Mouse (Mus musculus): ENCODE measurements at regions not wholly inside any gene's neighbourhood (a gene's known extent, or its start where the extent isn't known, plus 50 kb on each side); places are given as distances from the start of the nearest gene placed in this dataset.

DNA sequence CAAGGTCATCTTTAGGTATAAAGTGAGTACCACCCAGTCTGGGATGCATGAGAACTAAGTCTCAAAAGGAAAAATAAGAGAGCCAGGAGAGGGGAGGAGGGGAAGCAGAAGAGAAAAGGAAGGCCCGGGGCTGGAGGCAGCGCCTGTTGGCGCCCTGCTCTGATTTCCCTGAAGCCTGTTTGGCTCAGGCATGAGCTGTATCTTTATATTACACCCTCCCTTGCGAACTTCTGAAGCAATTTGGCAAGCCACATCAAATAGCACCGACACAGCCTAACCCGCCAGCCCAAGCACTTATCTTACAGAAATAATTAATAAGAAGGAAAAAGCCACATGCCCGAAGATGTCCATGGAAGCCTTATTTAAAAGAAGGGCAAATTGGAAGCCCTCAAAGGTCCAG is 129.5 kb downstream of the Vegfa start:
- TF ChIP-seq CTCF (conservative IDR thresholded peaks at IDR 0.05 in 1 of 2, IDR thresholded peaks at IDR 0.05 in 1 of 2; ENCODE audit: low read depth in 2 of 2, low read length in 2 of 2), result no peak
- TF ChIP-seq EP300 (IDR thresholded peaks at IDR 0.05; ENCODE audit: low read length), result no peak
- no peak for TF ChIP-seq E2F4 (IDR thresholded peaks at IDR 0.05; ENCODE audit: insufficient replicate concordance, low read depth, low read length)
- TF ChIP-seq POLR2A (IDR thresholded peaks at IDR 0.05; ENCODE audit: low read depth, low read length), result no peak
- no peak for TF ChIP-seq CHD2 (IDR thresholded peaks at IDR 0.05; ENCODE audit: low read length)
- TF ChIP-seq POLR2AphosphoS2 (IDR thresholded peaks at IDR 0.05; ENCODE audit: low read depth, low read length), result no peak
- no peak for TF ChIP-seq JUN (IDR thresholded peaks at IDR 0.05; ENCODE audit: insufficient read depth, low read depth, low read length)
- no peak for TF ChIP-seq SIN3A (IDR thresholded peaks at IDR 0.05; ENCODE audit: low read length)
- no peak for TF ChIP-seq SMC3 (IDR thresholded peaks at IDR 0.05; ENCODE audit: low read depth, low read length)
- TF ChIP-seq HCFC1 (IDR thresholded peaks at IDR 0.05; ENCODE audit: low read depth, low read length), result no peak
- no peak for TF ChIP-seq MAX (IDR thresholded peaks at IDR 0.05; ENCODE audit: low read length)
- no peak for TF ChIP-seq ZC3H11A (IDR thresholded peaks at IDR 0.05; ENCODE audit: low read depth, low read length)
- no peak for TF ChIP-seq ZNF384 (IDR thresholded peaks at IDR 0.05; ENCODE audit: low read depth, low read length)
- TF ChIP-seq PAX5 (IDR thresholded peaks at IDR 0.05; ENCODE audit: low read length), result no peak

Measured in CH12.LX (cell line).